Mouse (Mus musculus): Measurements from ENCODE around the gene Slc25a23. TPM values are rescaled to one million over a fixed set of nuclear protein-coding genes. Genes with fewer than 3 reads are reported as not detected.

The Slc25a23 gene
- polyA plus RNA-seq, 1 experiment from 2014 or later, result 8.4 TPM

DNA sequence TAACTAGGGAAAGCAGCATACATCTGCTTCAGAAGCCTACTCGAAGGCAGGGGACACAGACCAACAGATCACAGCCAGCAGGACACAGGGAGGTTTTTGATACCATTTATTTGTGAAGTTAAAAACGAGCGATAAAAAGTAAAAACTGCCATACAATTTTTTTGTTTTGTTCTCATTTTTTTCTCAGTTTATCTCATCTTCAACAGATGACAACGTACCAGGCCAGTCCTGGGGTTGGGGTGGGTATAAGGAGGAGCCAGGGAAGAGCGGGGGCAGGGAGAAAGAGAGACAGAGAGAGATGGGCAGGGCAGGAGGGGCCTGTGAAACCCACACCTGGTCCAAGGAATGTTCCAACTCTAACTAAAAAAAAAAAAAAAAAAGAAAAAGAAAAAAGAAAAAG, 38.7 kb downstream of the Slc25a23 start:
- Histone ChIP-seq H3K27ac (ENCODE audit: low read depth) (no peak overlapping the region), H3K9ac (no peak overlapping the region), H3K4me1 (ENCODE audit: insufficient read depth) (no peaks in the 10 kb centered on the region), H3K4me2 (no peak overlapping the region), H3K4me3 (ENCODE audit: low read depth, low read length) (no peak overlapping the region), H3K36me3 (ENCODE audit: insufficient read depth) (peaks cover 66% of the 10 kb centered on the region), H3K9me3 (ENCODE audit: low read depth, low read length) (no peaks in the 10 kb centered on the region), H3K27me3 (ENCODE audit: insufficient read depth, low read length) (no peaks in the 10 kb centered on the region)
- WGBS, result 82% methylated on average over 5 of the region's 5 CpGs
- DNase-seq, result no peak
- TF ChIP-seq CTCF (IDR thresholded peaks at IDR 0.05; ENCODE audit: low read depth), result no peak
- no peak for ATAC-seq (ENCODE audit: insufficient read depth)

- 92% methylated on average over 2 of the region's 2 CpGs for WGBS
- Histone ChIP-seq H3K27me3 (ENCODE audit: insufficient read depth, low read length) (no peaks in the 10 kb centered on the region), H3K27ac (ENCODE audit: low read depth) (no peak overlapping the region), H3K36me3 (ENCODE audit: insufficient read depth) (peaks cover 53% of the 10 kb centered on the region), H3K4me3 (ENCODE audit: low read depth, low read length) (no peak overlapping the region), H3K4me2 (no peak overlapping the region), H3K4me1 (ENCODE audit: insufficient read depth) (no peaks in the 10 kb centered on the region), H3K9ac (no peak overlapping the region), H3K9me3 (ENCODE audit: low read depth, low read length) (no peaks in the 10 kb centered on the region)
- DNase-seq, result no peak
- no peak for TF ChIP-seq CTCF (IDR thresholded peaks at IDR 0.05; ENCODE audit: low read depth)
- no peak for ATAC-seq (ENCODE audit: insufficient read depth)
Observed at GRCm38 (mm10) chr17:57019693-57020092, 40.0 kb downstream of the Slc25a23 start.

- TF ChIP-seq CTCF (IDR thresholded peaks at IDR 0.05; ENCODE audit: low read depth), result no peak
- peak overlapping the region; percentile 88 for H3K4me2 ChIP-seq
- ATAC-seq (ENCODE audit: insufficient read depth) (peak; percentile 1; the same call in 1 of the 2 replicates), DNase-seq (no peak)
- H3K4me1 ChIP-seq (ENCODE audit: insufficient read depth), result no peaks in the 10 kb centered on the region; the same call in 1 of the 2 replicates
- 0 out of 2 replicates have a peak overlapping the region, but pooled peaks have one; percentile 74 for H3K9ac ChIP-seq
- peak overlapping the region; percentile 92 for H3K27ac ChIP-seq (ENCODE audit: low read depth)
- 63% methylated on average over 13 of the region's 13 CpGs for WGBS
- H3K9me3 ChIP-seq (ENCODE audit: low read depth, low read length), result no peaks in the 10 kb centered on the region
- H3K27me3 ChIP-seq (ENCODE audit: insufficient read depth, low read length), result no peaks in the 10 kb centered on the region
- peaks cover 23% of the 10 kb centered on the region for H3K36me3 ChIP-seq (ENCODE audit: insufficient read depth)
- H3K4me3 ChIP-seq (ENCODE audit: low read depth, low read length), result peak overlapping the region; percentile 85
Observed at GRCm38 (mm10) chr17:57012245-57012795, 47.3 kb downstream of the Slc25a23 start.

GRCm38 (mm10) chr17:57011236-57012141, 48.2 kb downstream of the Slc25a23 start, which contains the start of the genes Gtf2f1 and Gm17949:
Gene Gtf2f1 (minus strand): TSS chr17:57011288.
Gene Gm17949 (plus strand): TSS chr17:57011469.
- WGBS, result 1% methylated on average over 51 of the region's 51 CpGs

DNA sequence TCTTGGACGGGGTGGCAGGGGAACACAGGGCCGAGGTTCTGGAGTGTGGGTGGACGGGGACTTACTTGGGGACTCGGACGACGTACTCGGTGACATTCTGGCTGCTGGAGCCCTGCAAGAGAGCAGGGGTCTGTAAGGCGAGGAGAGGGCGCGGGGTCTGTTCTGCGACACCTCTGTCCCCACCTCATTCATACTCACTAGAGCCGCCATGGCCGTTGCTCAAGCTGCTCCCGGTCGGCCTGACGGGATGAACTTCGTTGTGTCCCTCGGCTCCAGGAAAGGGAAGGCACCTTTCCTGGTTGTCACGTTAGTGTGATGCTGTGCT, 48.8 kb downstream of the Slc25a23 start:
- no peaks in the 10 kb centered on the region for H3K27me3 ChIP-seq (ENCODE audit: insufficient read depth, low read length)
- H3K36me3 ChIP-seq (ENCODE audit: insufficient read depth), result peaks cover 38% of the 10 kb centered on the region
- no peaks in the 10 kb centered on the region; the same call in 1 of the 2 replicates for H3K4me1 ChIP-seq (ENCODE audit: insufficient read depth)
- no peak for TF ChIP-seq CTCF (IDR thresholded peaks at IDR 0.05; ENCODE audit: low read depth)
- peak overlapping the region; percentile 91 for H3K4me2 ChIP-seq
- DNase-seq (no peak), ATAC-seq (ENCODE audit: insufficient read depth) (peak; percentile 38)
- H3K9me3 ChIP-seq (ENCODE audit: low read depth, low read length), result no peaks in the 10 kb centered on the region
- under 1% methylated on average over 19 of the region's 19 CpGs for WGBS
- H3K27ac ChIP-seq (ENCODE audit: low read depth), result peak overlapping the region; percentile 83
- H3K4me3 ChIP-seq (ENCODE audit: low read depth, low read length), result peak overlapping the region; percentile 85
- peak overlapping the region; percentile 80 for H3K9ac ChIP-seq

More at GRCm38 (mm10) chr17:57011236-57012141, 48.2 kb downstream of the Slc25a23 start, which contains the start of the genes Gtf2f1 and Gm17949:
- H3K27ac ChIP-seq (ENCODE audit: low read depth), result peak within 1 kb of the TSS; percentile 92
- H3K4me2 ChIP-seq, result peak within 1 kb of the TSS; percentile 91
- H3K4me3 ChIP-seq (ENCODE audit: low read depth, low read length), result peak within 1 kb of the TSS; percentile 85
- ATAC-seq (ENCODE audit: insufficient read depth) (peak; percentile 90), DNase-seq (peak; percentile 100)
- H3K9me3 ChIP-seq (ENCODE audit: low read depth, low read length), result no peaks in the 10 kb centered on the region
- peaks cover 32% of the 10 kb centered on the region for H3K36me3 ChIP-seq (ENCODE audit: insufficient read depth)
- H3K27me3 ChIP-seq (ENCODE audit: insufficient read depth, low read length), result no peaks in the 10 kb centered on the region
- peak within 1 kb of the TSS; percentile 80 for H3K9ac ChIP-seq
- no peak for TF ChIP-seq CTCF (IDR thresholded peaks at IDR 0.05; ENCODE audit: low read depth)
- H3K4me1 ChIP-seq (ENCODE audit: insufficient read depth), result no peaks in the 10 kb centered on the region; the same call in 1 of the 2 replicates

DNA sequence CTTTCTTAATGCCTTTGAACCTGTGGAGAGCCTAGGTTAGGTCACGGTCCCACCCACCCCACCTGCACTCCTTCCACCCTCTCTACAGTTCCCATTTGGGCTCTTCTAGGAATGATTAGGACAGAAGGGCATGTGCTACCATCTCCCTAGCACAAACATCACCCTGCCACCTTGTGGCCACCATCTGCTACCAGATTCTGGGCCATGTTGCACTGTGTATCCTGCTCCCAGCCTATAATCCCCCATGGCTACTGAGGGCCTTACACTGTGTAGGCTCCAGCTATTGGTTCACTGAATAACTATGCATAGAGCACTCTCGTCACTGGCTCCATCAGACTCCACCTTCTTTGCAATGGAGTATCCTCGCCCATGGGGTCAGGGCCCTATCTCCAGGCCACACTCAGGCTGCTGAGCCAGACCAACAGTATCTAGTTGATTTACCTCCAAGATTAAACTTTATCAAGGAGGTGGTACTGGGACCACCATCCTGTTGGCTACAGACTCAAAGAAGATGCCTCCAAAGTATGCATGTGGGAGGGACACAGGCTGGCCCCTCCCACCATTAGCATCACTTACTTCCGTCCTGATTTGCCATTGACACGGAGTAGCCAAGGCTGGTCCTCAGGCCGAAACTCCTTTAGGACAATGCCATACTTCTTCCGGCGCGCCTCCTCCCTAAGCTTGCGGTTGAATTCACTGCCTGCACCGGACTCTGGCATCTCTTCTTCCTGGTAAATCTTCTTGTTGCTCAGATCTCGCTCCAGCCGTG, 52.3 kb downstream of the Slc25a23 start:
- peak; percentile 44 for TF ChIP-seq CTCF (IDR thresholded peaks at IDR 0.05; ENCODE audit: low read depth)
- Histone ChIP-seq H3K36me3 (ENCODE audit: insufficient read depth) (peaks cover 72% of the 10 kb centered on the region), H3K9ac (no peak overlapping the region), H3K4me2 (no peak overlapping the region), H3K27ac (ENCODE audit: low read depth) (no peak overlapping the region), H3K9me3 (ENCODE audit: low read depth, low read length) (no peaks in the 10 kb centered on the region), H3K4me3 (ENCODE audit: low read depth, low read length) (no peak overlapping the region), H3K27me3 (ENCODE audit: insufficient read depth, low read length) (no peaks in the 10 kb centered on the region), H3K4me1 (ENCODE audit: insufficient read depth) (no peaks in the 10 kb centered on the region; the same call in 1 of the 2 replicates)
- DNase-seq (no peak), ATAC-seq (ENCODE audit: insufficient read depth) (no peak)
- WGBS, result 91% methylated on average over 13 of the region's 13 CpGs
